Mouse (Mus musculus): ENCODE measurements around the gene 1110017D15Rik. TPM values are rescaled to one million over a fixed set of nuclear protein-coding genes. Genes with fewer than 3 reads are reported as not detected.

The 1110017D15Rik gene
- total RNA-seq (2021), result 1 to 10 TPM in 1 of 2 experiments, not detected in 1; 1.3 TPM
- long read RNA-seq, experiment 1, result 0 reads
- long read RNA-seq, experiment 2, result 0 reads

DNA sequence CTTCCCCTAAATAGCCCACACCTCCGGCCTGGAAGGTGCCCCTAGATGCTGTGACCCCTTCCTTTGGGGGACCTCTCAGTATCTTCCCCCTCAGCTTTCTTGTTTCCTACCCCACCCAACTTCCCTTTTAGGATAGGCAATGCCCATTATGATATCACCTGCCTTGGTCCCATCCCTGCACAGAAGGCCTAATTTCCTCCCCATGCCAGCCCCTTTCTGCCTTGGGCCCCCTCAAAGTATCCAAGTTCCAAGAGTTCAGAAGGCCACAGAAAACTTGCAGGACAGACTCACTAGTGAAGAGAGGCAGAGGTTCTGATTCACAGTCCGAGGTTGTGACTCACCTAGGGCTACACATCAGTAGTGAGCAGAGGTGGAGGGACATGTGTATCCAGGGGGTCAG lies at the start of gene 1110017D15Rik:
1110017D15Rik (minus strand) TSS at position 101 of the 400 bp plus-strand sequence.
- no peak for DNase-seq

GRCm38 (mm10) chr4:41566123-41566522 lies 49.0 kb upstream of the 1110017D15Rik start:
- DNase-seq, result no peak

GRCm38 (mm10) chr4:41563297-41563696 lies 46.2 kb upstream of the 1110017D15Rik start:
- DNase-seq, result no peak

DNA sequence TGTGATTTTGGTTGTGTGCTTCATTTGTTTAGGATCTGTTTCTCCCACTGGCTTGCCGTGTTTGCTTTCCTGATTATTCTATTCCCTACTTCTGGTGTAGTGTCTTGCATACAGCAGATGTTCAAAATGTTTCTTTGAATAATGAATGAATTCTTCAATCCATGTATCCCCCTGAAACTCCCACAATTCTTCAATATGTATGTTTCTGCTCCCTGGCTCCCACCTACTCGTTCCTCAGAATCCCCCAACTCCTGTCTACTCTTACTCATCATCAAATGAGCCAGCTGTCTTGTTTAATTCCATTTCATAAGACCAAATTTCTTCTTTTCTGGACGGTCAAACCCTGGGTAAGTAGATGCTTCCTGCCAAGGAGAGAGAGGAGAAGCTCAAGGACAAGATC lies 40.0 kb upstream of the 1110017D15Rik start:
- no peak for DNase-seq

DNA sequence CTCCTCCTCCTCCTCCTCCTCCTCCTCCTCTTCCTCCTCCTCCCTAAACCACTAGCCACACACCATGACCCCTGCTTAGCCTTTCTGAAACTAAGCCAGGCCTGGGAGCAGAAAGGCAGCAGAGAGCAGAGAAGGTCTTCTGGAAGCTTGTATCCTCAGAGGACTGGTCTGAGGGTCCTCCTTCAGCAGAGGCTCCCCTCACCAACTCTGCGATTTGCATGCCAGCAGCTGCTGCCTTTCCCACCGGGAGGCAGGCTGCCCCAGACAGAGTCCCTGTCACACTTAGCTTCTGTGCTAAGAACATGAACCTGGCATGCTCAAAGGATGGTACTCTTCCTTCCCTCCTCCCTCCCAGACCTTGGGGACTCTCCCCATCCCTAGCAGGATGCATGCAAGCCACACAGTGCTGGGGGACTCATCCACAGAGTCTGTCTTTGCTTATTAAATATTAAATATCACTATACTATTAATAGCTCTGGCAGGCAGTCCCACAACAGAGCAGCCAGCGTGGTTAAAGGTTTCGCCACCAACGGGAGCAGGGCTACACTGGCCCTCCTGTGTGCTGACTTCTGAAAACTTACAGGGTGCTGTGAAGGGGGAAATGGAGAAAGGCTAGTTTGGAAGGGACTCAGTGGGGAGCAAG lies 39.3 kb upstream of the 1110017D15Rik start:
- no peak for DNase-seq

DNA sequence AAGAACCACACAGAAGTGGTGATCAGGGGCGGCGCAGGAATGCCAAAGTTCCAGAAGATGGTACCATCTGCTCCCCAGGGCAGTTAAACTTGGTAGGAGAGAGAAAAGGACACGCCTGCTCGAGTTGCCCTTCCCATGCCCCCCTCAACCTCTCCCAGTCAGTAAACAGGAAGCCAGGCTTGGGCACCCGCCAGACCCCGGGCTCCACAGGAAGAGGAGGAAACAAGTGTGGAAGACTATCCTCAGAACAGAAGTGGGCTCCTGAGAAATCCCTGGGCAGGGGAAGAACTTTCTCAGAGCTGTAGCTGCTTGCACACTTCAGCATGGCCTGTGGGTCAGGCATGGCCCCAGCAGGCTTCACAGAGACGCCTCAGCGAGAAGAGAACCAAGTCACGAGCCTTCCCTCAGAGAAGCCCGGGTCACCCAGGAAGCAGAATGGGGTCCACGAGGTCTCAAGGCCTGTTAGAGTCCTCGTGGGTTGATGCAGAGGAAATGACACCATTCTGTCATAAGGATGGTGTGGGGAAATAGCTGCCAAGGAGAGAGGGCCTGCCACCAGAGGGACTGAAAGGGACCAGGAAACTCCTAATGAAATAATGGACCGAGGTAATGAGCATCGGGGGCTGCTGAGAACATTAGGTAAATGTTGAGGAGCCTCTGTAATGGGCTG lies 38.0 kb upstream of the 1110017D15Rik start:
- peak; percentile 71 to 85 for DNase-seq

- DNase-seq, result no peak
Observed at GRCm38 (mm10) chr4:41553116-41553515, 36.0 kb upstream of the 1110017D15Rik start.

- peak; percentile 74 to 83 for DNase-seq
Observed at GRCm38 (mm10) chr4:41552529-41552928, 35.4 kb upstream of the 1110017D15Rik start.

- DNase-seq, result peak in 1 of 2 experiments; percentile 17
Observed at GRCm38 (mm10) chr4:41547086-41547485, 30.0 kb upstream of the 1110017D15Rik start.

- peak; percentile 75 to 77 for DNase-seq
Observed at GRCm38 (mm10) chr4:41545985-41546384, 28.9 kb upstream of the 1110017D15Rik start.

- DNase-seq, result no peak
Observed at GRCm38 (mm10) chr4:41542136-41542535, 25.0 kb upstream of the 1110017D15Rik start.

GRCm38 (mm10) chr4:41534866-41535265 lies 17.7 kb upstream of the 1110017D15Rik start:
- no peak for DNase-seq

- DNase-seq, result peak; percentile 43 to 62
Observed at GRCm38 (mm10) chr4:41532420-41532819, 15.3 kb upstream of the 1110017D15Rik start.

GRCm38 (mm10) chr4:41527996-41528395 lies 10.9 kb upstream of the 1110017D15Rik start:
- peak; percentile 63 to 65 for DNase-seq

GRCm38 (mm10) chr4:41527076-41527475 lies 9.9 kb upstream of the 1110017D15Rik start:
- DNase-seq, result no peak

GRCm38 (mm10) chr4:41526553-41526952 lies 9.4 kb upstream of the 1110017D15Rik start:
- no peak for DNase-seq

GRCm38 (mm10) chr4:41524829-41525228 lies 7.7 kb upstream of the 1110017D15Rik start:
- no peak for DNase-seq

DNA sequence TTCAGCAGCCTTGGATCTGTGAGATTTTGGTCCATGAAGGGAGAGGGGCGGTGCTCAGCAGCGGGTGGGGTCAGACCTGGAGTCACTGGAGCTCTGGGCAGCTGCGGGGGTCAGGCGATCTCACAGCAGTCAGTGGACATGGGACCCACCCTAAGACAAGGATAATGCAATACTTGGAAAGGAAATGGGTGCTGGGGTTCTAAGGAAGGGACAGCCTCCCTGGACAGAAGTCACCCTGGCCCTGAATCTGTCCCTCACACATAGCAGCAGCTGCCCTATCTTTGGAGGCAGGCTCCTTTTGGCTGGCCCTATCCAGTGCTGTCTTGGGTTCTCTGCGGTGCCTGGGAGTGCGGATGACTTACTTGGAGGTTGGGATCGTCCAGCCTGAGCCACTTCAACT lies 6.7 kb upstream of the 1110017D15Rik start:
- DNase-seq, result no peak

GRCm38 (mm10) chr4:41522788-41523187 lies 5.7 kb upstream of the 1110017D15Rik start:
- peak; percentile 38 to 55 for DNase-seq

- DNase-seq, result no peak
Observed at GRCm38 (mm10) chr4:41522136-41522535, 5.0 kb upstream of the 1110017D15Rik start.

DNA sequence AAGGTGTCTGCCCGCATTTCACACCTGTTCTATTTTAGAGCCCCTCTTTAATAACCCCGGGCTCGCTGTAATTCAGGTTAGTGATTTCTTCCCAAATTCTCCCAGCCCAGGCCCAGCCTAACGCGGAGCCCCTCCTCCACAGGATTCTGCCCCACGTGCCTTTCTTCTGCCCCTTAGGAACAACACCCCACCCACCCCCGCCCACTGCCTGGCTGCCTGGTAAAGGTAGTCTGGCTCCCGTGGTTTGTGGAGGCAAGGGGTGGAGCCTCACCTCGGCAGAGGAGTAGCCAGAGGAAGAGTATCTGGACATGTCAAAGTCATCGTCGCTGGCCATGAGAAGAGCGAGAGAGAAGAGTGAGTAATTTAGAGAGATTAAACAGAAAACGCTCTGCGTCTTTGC lies 3.5 kb upstream of the 1110017D15Rik start:
- DNase-seq, result no peak

- DNase-seq, result no peak
Observed at GRCm38 (mm10) chr4:41519195-41519594, 2.1 kb upstream of the 1110017D15Rik start.

DNA sequence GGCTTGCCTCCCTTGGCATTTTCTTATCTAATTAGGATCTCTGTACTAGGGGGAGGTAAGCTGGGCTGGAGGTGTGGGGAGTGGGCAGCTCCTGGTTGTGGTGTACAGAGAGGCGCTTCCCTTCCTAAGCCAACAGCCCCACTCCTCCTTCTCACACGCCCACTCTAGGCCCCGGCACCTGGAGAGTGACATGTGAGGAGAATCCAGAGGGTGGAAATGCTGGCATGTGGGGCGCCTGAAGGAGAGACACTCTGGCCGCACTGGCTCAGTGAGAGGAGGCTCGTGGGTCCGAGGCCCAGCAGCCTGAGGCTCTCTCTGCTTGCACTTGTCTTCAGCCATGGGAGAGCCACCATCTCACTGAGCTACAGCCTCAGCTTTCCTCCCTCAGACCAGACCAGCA lies 1.2 kb upstream of the 1110017D15Rik start:
- no peak for DNase-seq

DNA sequence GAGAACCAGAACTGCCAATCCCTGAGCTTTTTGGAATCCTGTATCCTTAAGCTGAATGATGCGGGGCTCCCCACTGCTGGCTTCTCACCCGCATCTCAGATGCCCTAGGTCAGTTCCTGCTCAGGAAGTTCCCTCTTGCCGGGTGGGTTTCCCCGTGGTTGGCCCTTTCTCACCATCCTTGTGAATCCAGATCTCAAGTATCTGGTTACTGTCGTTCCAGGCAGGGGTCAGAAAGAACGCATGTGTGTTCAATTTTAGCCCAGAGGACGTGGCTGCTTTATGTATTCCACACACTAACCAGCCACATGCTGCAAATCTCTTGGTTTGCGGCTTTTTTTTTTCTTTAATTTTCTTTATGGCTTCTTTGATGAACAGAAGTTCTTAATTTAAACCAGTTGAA lies 3.4 kb downstream of the 1110017D15Rik start:
- DNase-seq, result no peak

All from adrenal gland, postnatal 36 days (tissue).